Mouse (Mus musculus): ENCODE measurements around the gene Ticrr. TPM values are rescaled to one million over a fixed set of nuclear protein-coding genes. Genes with fewer than 3 reads are reported as not detected.

Ticrr gene
- total RNA-seq (2021) = under 1 TPM; 0.10 TPM
- long read RNA-seq, experiment 1 = 0 reads
- long read RNA-seq, experiment 2 = 0 reads

- peak; percentile 96 to 97 for DNase-seq
Measured at GRCm38 (mm10) chr7:79659578-79660290, at the start of gene Ticrr. Gene Ticrr (plus strand): TSS chr7:79660196.

DNA sequence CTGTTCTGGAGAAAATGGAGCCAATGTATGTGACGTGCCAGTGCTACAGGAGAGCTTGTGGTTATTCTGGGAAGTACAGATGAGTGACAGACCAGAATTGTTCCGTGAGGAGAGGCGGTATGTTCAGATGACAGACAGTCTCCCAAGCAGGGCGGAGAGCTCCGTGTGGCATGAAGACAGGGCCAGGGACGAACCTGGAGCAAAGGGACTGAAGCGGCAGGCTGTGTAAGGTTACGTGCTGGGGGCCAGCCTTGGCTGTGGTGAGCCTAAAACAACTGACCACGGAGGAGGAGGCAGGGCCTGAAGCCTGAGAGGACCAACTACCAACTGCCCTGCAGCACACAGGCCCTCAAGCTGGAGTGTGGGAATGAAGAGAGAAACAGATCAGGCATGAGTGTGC lies 48.1 kb upstream of the Ticrr start:
- peak; percentile 17 to 27 for DNase-seq

GRCm38 (mm10) chr7:79612783-79613182 lies 47.2 kb upstream of the Ticrr start:
- peak; percentile 34 to 63 for DNase-seq

GRCm38 (mm10) chr7:79613314-79613713 lies 46.7 kb upstream of the Ticrr start:
- peak; percentile 6 to 20 for DNase-seq

- DNase-seq = no peak
Measured at GRCm38 (mm10) chr7:79615008-79615407, 45.0 kb upstream of the Ticrr start.

- DNase-seq = no peak
Measured at GRCm38 (mm10) chr7:79615941-79616340, 44.1 kb upstream of the Ticrr start.

GRCm38 (mm10) chr7:79617418-79617817 lies 42.6 kb upstream of the Ticrr start, which contains the start of gene Rhcg:
Gene Rhcg (minus strand): TSS chr7:79617657.
- DNase-seq = no peak

DNA sequence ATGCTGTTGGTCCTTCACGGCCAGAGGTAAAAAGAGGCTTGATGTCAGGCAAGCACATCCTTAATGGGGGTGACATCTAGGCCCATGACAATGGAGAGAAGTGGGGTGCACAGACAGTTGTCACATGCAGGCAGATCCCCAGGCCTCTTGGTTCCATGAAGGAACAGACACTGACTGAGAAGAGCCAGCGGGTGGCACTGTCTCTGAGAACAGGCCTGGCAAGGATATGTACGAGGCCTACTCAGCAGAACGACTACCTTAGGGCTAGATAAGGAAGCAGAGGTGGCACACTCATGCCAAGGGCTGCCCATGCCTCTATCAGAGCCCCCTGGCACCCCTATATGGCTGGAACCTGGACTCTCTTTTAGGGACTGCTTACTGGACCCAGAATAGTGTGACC lies 40.5 kb upstream of the Ticrr start:
- no peak for DNase-seq

- no peak for DNase-seq
Measured at GRCm38 (mm10) chr7:79623086-79623485, 36.9 kb upstream of the Ticrr start.

GRCm38 (mm10) chr7:79626170-79626569 lies 33.8 kb upstream of the Ticrr start:
- DNase-seq = no peak

- DNase-seq = no peak
Measured at GRCm38 (mm10) chr7:79628271-79628913, 31.6 kb upstream of the Ticrr start.

DNA sequence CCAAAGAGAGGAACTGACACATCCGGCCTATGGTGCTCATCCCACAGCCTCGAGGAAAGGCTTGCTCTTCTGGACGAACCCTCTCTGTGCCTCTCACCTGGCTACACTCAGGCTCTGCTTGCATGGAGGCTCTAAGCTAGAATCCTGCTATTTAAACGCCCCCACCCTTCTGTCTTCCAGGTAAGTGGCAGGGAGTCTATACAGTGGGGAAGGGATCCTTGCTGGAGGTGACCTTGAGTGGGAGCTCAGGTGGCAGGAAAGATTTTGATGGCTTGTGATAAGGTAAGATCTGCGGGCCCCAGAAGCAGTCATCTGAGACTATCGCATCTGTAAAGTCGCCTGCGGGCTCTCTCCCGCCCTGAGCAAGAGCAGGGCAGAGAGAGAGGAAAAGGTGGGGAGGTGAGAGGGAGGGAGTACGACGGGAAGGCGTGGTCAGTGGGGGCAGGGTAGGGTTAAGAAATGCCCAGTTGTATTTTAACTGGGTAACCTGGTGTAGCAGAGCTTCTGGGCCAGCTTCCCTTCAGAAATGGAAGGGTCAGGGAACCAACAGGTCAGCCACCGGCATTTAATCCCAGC lies 28.1 kb upstream of the Ticrr start:
- no peak for DNase-seq

- DNase-seq = peak; percentile 10 to 19
Measured at GRCm38 (mm10) chr7:79647233-79647632, 12.8 kb upstream of the Ticrr start.

DNA sequence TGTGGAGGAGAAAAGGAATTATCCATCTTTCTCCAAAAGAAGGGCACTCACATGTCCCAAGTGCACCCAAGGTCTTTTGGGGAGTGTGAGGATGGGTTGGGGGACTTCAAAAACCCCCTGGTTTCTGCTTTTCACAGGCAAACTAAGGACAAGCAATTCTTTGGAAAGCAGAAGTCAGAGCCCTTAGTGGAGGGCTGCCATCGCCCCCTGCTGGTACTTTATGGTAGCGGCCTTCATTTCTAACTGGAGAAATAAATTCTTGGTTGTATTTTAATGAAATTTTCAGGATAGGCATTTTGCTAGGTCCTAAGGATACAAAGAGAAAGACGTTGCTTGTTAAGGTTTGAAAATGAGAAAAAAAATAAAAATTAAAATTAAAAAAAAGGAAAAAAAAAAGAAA lies 11.0 kb upstream of the Ticrr start:
- DNase-seq = peak; percentile 6 to 74

DNA sequence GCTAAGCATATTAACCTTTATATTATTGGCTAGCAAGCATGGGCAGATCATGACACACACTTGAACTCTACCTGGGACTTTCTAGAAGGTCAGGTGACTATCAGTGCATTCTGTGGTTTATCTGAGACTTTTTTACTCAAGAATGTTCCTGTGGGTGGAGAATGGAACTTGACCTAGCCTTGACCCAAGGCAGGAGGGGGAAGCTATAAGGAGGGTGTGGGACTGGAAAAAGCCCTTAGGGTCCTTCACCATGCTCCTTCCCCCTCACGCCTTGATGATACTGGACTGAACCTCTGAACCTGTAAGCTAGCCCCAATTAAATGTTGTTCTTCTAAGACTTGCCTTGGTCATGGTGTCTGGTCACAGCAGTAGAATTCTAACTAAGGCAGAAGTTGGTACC lies 5.8 kb upstream of the Ticrr start:
- DNase-seq = no peak

DNA sequence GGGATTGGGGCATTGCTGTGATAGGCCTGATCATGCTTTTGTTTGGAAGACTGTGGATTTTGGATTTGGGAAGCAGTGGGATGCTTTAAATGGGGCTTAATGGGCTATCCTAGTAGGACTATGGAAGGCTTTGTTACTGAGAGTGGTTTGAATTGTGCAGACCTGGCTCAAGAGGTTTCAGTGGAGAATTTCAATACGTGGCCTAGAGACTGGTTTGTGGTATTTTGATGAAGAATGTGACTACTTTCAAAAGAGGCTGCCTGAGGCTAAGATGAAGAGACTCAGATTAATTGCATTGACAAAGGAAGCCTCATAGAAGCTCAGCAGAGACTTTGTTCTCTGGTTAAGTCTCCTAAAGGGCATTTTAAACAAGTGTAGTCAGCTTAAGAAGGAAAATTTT lies 5.4 kb upstream of the Ticrr start:
- DNase-seq = no peak

- DNase-seq = peak; percentile 0 to 1
Measured at GRCm38 (mm10) chr7:79660291-79661150, 525 bp downstream of the Ticrr start.

DNA sequence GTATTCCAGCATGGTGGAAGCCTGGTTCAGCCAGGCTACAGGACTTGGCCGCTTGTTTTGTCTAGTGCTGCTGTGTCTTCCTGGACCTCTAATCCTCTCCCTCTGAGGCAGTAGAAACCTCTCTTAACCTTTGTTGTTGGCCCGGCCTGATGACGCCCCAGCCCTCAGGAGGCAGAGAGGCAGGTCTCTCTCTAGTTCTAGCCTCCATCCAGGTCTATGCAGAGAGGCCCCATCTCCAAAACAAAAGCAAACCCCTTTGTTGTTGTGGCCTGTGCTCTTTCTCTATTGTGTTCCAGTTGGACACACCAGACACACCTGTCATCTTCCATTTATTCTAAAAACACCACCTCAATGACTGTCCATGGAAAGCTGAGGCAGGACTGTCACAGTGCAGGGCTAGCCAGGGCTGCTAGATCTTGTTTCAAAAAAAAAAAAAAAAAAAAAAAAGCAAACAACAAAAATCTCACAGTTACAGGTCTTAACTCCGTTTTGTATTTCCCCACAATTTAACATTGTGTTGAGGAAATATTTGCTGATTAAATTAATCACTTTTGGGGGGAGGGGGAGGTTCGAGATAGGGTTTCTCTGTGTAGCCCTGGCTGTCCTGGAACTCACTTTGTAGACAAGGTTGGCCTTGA lies 1.4 kb downstream of the Ticrr start:
- no peak for DNase-seq

- DNase-seq = no peak
Measured at GRCm38 (mm10) chr7:79666690-79667089, 6.7 kb downstream of the Ticrr start.

- DNase-seq = no peak
Measured at GRCm38 (mm10) chr7:79670900-79671604, 11.1 kb downstream of the Ticrr start.

- no peak for DNase-seq
Measured at GRCm38 (mm10) chr7:79679186-79679585, 19.2 kb downstream of the Ticrr start.

Measured in heart, adult 18-20 months (tissue).